Mouse (Mus musculus): ENCODE measurements at regions not wholly inside any gene's neighbourhood (a gene's known extent, or its start where the extent isn't known, plus 50 kb on each side); places are given as distances from the start of the nearest gene placed in this dataset.

DNA sequence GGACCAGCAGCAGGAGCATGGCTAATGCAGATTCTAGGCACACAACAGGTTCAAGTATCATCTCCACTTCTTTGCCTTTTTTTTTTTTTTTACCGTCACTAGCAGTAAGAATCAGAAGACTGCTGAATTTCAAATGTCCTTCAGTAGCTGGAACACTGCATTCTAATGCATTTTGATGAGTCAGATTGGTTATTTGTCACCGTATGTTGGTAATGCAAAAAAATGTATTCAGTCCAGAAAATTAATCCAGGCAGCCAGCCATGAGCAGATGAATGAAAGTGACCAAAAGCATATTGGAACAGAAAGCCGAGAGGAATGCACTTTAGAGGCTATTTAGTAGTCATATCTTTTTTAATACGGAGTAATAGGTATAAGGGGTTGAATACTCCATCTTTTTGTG is 322.4 kb upstream of the Pard3b start:
- no peak for DNase-seq (ENCODE audit: low spot score in 2 of 2)

DNA sequence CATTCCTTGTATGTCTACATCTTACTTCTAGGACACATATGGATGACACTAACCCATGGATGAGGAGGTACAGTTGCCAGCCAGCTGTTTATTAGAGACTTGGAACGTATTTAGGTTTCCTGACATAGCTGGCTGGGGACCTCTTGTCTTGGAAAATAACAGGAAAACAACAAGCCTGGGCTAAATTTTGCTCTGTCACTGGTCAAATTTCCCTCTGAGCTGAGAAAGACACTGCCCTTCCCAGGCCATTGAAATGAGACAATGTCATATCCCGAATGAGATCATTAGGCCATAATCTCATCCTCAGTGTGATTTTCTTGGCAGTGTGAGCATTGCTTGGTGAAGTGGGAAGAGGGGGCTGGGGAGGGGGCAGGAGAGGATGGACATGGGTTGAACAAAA is 321.9 kb upstream of the Pard3b start:
- DNase-seq (ENCODE audit: low spot score in 2 of 2), result no peak

DNA sequence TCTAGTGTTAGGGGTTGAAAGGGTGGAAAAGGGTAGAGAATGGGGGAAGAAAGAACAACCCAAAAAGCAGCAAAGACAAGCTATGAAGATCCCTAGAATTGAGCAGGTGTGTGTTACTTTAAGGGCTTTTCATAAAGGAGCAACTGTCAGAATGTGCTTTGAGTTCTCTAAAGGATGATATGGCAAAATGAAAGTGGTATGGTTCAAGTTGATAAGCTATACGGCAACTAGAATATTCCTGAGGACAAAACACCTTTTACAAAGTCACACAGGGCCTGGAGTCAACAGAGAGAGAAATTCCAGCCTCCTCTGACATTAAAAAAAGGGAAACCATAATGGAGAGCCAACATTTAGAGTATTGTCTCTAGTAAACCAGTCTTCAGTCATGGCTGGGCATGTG is 320.6 kb upstream of the Pard3b start:
- no peak for DNase-seq (ENCODE audit: low spot score in 2 of 2)

DNA sequence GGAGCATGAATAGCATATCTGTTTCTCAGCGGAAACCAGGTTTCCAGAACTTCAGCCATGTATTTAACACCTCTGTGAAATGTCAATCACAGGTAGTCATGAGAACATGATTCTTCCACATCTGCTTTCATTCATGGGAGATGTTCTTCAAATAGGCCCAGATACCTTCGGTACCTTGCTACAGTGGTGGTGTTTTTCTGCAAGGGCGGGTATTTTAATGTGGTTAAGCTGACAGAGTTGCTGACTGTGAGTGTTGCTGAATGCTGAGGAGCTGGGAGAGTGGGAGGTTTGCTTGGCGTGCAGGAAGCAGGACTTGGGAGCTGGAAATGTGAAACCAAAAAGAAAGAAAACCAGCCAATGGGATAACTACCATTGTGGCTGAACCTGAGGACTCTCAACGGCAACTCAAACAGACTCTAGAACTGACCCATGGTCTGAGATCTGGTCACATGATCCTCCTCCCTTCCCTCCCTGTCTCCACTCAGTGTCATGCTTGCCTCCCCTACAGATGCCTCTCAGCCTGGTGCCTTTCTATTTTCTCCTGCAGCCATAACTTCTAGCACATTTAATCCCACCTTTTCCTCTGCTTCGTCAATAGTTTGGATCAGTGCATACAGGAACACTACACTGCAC is 317.0 kb upstream of the Pard3b start:
- DNase-seq (ENCODE audit: low spot score in 2 of 2), result peak in 1 of 2 experiments; percentile 18

DNA sequence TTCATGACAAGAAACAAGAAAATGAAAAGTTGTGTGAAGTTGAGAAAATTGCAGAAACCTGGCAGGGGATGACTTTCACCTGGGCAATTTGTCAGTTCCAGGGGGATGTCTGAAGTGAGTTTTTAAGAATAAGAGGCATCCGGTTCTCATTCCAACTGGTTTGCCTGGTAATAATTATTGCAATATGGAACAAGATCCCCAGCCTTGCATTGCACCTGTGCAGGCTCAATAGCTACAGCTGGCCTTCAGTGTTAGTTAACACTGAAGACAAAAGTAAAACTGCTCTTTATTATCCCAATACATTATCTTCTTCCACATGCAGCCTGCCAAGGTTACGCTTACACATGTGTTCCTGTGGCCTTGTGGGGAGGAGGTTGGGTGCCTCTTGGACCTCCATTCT is 307.2 kb upstream of the Pard3b start:
- no peak for DNase-seq (ENCODE audit: low spot score in 2 of 2)

DNA sequence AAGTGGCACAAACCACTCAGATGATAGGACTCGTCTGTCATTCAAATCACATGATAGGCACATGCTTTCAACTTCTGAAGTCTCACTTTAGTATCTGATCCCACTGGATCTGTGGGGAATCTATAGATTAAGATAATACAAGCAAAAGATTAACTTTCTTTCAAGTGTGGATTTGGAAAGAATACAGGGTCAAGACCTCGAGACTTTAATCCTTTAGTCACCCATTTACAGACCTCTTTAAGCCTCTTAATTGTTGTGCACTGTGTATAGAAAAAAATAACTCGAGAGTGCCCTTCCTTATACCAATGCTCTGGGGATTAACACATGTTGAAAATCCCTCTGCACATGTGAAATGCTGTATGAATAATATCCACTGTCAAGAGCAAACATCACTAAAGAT is 306.7 kb upstream of the Pard3b start:
- no peak for DNase-seq (ENCODE audit: low spot score in 2 of 2)

DNA sequence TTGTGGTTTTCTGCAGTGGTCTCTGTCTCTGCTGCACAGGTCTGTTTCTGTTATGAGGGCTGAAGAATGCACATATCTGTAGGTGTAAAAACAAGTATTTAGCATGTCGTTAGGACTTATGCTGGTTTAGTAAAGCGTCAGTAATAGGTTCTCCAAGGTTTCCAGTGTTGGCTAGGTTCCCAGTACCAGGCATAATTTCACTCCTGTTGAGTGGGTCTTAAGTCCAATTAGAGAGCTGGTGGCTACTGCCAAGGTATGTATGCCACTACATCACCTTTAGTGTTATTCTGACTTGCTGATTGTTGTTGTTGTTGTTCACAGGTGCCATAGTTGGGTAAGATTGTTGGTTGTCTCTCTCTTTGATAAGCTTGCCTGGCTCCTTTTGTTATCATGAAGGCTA is 302.3 kb upstream of the Pard3b start:
- DNase-seq (ENCODE audit: low spot score in 2 of 2), result no peak

DNA sequence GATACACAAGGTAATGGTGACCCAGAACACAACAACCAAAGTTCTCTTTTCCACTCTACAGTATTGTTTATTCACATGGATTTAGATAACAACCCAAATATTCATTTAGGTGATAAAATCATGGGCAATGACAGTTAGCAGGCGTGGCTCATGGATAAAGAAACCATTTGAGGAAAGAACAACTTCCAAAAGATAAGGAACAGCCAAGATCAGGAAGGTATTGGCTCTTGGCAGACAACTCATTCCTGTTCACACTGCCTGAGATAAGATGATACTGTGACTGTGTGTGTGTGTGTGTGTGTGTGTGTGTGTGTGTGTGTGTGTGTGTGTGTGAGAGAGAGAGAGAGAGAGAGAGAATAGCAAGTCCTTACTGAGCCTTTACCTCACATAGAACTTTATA is 285.7 kb upstream of the Pard3b start:
- no peak for DNase-seq (ENCODE audit: low spot score in 2 of 2)

DNA sequence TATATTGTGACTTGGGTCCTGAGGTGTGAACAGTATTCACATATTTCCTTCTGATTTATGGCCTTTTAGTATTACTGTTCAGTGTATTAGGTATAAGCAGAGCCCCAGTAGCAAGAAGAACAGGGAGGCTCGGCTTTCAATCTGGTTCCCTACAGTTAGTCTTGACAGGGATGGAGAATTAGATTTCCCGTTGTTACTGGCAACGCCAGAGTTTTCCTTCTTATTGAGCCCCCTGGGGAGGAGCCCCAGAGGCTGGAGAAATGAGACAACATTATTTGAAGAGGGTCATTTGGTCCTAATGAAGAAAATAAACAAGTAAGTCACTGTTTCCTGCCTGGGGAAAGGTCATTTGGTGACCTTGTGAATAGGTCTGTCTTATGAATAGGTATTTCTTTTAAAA is 285.1 kb upstream of the Pard3b start:
- DNase-seq (ENCODE audit: low spot score in 2 of 2), result no peak

DNA sequence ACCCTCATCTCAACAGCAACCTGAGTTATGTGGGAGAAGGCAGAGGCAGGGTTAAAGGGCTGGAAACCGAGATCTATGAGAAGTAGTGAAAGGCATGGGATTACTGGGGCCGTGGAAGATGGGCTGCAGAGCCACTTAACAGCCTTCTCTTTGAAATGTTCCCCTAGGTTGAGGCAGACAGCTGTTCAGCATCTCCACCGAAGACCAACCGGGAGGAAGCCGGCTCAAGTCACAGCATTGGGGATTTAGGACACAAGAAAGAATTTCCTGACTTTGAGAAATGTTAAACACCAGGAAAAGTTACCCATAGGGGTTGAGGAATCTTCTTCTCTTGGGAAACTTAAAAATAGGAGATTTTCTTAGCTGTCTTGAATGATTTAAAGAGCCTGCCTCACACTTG is 283.4 kb upstream of the Pard3b start:
- no peak for DNase-seq (ENCODE audit: low spot score in 2 of 2)

DNA sequence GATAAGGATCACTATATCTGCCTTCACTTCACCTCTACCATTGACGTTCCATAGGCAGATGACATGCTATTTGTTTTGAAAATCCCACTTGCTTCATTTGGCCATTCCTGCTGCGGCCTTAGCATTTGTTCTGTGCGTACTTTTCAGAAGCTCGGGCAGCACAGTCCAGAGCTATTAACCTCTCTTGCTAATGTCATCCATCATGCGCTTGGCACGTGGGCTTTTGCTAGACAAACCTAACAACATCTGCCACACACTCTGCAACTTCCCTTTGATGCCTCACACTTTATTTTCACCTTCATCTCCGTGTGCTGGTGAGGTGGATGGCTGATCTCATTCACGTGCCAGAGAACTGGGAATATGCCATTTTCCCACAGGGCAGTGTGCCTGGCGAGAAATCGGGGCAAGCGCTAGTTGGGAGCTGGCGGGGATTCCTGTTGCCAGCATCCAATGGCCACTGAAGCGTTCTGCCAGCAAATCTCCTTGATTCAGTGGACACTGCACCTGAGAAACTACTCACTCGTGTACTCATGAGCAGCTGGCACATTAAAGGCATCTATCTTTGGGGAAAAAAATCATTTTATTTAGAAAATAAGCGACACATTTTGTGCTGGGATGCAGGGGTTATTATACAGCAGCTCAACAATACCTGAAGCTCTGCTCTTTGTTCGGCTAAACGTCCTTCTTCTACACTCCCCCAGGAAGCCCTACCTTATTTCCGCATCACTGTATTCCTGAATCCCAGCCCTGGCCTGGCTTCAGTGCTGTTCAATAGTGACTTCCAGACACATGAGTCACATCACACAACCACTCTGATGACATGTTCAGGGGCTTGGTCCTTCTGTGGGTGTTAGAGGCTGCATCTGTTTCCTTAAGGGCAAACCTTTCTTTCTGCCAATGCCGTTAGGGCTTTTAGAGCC is 279.4 kb upstream of the Pard3b start:
- DNase-seq (ENCODE audit: low spot score in 2 of 2), result no peak

DNA sequence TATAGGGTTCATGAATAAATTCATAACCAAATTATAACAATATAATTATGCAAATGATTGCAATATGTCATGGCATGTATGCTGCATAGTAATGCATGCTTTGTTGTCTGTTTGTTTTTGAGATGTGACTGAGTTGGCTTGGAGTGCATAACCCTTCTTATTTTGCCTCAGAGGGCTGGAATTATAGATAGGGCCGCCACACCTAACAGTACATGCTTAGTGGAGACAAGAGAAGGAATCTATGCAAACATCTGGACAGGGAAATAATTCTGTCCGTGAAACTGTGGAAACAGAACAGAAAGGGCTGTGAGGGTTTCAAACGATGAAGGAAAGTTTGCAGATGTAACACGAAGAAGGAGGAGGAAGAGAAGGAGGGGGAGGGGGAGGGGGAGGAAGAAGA is 266.0 kb upstream of the Pard3b start:
- no peak for DNase-seq (ENCODE audit: low spot score in 2 of 2)

DNA sequence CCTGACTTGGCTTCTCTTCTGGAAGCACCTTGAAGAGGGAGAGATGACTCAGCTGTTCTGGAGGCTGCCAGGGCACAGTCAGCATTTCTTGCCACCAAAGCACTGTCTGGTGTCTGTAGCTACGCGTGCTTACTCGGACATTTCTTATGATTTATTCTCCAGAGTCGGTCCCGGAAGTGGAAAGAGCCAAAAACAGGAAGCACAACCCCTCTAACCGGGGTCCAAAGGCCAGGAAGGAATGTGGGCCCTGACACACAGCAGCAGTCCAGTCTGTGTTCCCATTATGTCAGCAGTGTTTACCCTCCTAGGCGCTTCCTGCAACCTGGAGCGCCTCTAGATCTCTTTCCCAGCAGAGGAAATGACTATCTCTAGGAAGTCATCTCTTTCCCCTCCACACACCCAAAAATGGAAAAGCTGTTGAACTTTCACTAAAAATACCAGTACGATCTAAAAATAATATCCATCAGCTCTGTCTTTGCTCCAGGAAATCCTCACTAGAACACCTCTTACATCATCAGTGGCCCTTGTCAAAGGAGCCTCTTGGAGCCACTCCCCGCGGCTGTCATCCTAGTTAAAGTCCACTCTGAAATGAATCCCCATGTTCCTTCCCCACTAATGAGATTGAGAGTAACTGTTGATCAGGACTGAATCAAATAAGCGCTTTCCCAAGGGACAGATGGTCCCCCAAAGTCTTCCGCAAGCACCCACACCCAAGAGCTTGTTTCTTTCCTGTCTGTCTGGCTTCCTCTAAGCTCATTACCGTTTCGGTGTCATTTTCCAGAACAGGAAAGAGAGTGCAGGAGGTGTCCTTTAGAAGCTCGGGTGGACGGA is 264.7 kb upstream of the Pard3b start:
- DNase-seq (ENCODE audit: low spot score in 2 of 2), result no peak

DNA sequence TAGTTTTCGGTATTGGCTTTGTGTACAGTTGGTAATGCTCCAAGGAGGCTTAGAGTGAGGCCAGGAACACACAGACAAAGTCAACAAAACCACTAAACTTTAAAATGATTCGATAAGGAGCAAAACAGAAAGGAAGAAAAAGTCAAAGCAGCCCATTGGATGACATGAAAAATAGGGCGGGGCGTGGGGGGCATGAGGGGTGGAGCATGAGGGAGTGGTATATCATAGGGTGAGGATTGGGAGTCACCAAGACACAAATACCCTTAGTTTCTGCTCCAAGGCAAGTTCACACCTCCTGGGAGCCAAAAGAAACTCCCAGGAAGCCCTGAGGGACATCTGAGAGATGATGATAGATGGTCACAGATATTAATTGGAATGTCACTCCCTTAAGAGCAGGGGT is 262.2 kb upstream of the Pard3b start:
- DNase-seq (ENCODE audit: low spot score in 2 of 2), result no peak

DNA sequence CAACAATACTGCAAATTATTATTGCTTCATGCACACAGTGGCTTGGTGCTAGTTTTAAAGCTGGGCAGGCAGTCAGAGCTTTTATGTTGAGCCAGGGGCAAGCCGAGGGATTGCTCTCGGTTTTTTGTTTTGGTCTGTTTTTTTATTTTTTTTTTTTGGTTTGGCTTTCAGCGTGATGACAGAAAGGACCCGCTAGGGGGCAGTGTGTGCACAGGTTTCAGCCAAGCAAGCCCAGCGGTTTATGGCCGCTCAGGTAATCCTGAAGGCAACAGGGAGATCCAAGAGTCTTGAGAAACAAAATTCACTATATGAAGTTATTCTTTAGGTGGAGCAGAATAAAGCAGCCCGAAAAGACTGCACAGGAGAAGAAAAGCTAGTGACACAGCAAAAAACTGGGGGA is 261.6 kb upstream of the Pard3b start:
- DNase-seq (ENCODE audit: low spot score in 2 of 2), result peak; percentile 71 to 75

DNA sequence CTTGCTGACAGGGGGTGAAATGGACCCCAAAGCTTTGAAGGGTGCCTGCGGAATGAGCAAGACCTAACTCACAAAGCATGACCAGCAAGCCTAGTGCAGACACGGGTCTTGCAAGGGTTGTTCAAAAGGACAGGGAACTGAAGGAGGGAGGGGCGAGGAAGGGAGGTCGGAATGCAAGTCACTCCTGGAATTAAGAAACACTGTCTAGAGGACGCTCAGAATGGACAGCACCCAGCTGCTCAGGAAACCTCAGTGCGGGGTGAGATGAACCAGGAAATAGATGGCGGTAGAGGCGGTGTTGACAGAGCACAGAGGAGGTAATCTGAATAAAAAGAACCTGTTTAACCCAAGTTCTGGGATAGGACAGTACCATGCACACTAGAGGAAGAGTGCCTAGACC is 260.4 kb upstream of the Pard3b start:
- DNase-seq (ENCODE audit: low spot score in 2 of 2), result no peak

DNA sequence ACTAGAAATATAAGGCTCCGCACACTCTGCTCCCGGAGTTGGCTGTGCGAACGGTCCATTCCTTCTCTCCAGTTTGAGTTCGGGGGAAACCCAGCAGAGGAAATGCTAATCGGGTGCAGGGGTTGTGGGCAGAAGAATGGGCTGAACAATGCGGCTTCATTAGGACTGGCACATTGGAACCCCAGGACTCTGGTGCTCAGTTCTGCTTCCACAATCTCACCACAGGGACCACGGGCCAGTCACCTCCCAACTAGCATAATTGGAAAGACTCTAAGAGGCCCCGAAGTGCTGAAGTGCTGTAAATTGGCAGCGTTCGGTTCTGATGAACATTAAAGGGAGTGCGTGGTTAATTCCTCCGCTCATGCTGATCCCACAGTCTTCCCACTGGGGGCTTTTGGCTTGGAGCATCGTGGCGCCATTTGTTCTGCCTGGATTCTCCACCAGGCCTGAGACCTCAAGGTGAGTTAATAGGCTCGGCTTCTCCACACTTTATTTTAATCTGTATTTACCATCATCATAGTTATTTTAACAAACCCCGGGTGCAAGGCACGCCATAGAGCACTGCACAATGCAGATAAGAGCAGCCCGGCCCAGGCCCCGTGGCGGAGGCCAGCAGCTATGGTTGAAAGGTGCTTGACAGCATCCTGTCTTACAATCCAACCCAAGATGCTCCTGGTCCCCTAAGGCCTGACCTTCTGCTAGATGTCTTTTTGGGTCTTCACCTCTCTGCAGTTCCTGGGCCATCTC is 258.7 kb upstream of the Pard3b start:
- DNase-seq (ENCODE audit: low spot score in 2 of 2), result no peak

DNA sequence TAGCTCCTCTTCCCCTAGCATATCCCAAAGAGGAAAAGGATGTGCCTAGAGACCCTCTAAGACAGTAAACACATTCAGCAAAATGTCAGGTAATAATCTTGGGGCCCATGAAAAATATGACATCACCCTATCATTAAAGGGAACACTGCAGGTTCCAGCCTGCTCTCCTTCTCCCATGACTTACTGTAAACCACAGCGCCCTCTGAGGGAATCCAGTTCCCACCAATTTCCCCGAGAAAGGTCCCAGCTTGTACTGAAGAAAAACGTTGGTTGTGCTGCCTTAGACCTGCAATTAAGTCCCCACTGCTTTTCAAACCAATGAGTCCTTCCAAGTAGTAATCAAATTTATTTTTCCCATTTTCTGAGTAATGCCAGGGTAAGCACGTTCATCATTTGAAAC is 251.0 kb upstream of the Pard3b start:
- no peak for DNase-seq (ENCODE audit: low spot score in 2 of 2)

DNA sequence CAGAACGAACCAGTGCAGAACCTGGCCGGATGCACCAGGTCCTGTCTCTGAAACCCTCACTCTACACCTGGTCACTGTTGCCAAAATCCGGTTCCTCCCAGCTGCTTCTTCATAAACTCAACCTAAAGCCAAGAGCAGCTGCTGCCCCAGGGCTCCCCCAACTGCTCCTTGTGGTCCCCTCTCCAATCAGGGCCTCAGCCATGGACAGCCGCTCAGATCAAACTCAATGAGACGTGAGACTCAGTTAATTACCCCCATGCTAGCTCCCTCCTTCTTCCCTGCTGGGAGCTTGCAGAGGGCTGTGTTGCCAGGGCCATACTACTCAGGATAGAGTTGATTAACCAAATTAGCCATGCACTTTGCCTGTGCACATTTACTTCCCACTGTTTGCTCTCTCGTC is 240.8 kb upstream of the Pard3b start:
- no peak for DNase-seq (ENCODE audit: low spot score in 2 of 2)

DNA sequence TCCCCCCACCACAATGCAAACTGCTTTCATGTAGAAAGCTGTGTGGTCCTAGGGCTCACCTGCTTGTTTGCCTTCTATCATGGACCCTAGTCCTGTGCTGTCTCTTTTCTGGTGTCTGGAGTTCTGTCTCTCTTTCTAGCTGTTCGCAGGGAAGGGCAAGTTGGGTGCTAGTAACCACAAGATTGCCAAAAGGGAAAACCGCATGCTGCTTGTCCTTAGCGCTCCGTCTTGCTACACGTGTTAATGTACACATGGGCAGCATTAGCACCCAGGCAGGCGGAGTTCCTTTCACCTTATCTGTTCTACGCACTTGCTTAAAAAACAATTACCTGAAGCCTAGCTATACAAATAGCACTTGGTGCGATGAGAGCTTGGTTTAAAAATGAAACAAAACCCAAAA is 236.3 kb upstream of the Pard3b start:
- no peak for DNase-seq (ENCODE audit: low spot score in 2 of 2)

DNA sequence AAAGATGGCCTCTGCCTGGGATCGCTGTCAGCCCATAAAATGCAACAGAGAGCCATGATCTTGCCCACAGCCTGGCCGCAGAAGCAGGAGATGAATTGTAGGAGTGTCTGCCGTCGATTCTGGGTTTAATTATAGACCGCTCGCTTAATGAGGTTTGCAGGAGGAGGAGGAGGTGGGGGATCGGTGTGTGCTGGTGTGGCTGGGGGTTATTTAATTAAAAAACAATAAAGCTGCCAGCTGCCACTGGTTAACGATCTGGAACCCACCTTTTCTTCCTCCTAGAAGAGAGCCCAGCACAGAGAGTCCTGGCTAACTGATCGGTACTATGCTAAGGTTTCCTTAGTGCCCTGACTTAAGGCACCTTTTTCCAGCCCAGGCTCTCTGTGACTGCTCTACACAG is 231.4 kb upstream of the Pard3b start:
- DNase-seq (ENCODE audit: low spot score in 2 of 2), result no peak
